Mouse (Mus musculus) T-helper 2 cell (primary cell): ENCODE measurements around the gene Lmo7.

Source experiments
- in situ Hi-C: fragments of 300-600 bp; cut with MboI, MseI; formaldehyde crosslinking; loops from one replicate; pipeline ENCODE4 v1.15.1; 2025; ENCODE audit warnings: high pct_unique_total_duplicates

The Lmo7 gene

GRCm38 (mm10) chr14:101729237-101729971 is at the start of gene Lmo7, which contains the start of gene Gm9922:
Lmo7 (plus strand) TSS chr14:101729957.
Gm9922 (minus strand) TSS chr14:101729814.
- in situ Hi-C loops: no loop called here

GRCm38 (mm10) chr14:101687696-101688095 is 42.1 kb upstream of the Lmo7 start:
- in situ Hi-C loops: no loop called here

GRCm38 (mm10) chr14:101688406-101688805 is 41.4 kb upstream of the Lmo7 start:
- in situ Hi-C loops: no loop called here

- in situ Hi-C loops: no loop called here
Measured at GRCm38 (mm10) chr14:101704479-101704878, 25.3 kb upstream of the Lmo7 start.

- in situ Hi-C loops: no loop called here
Measured at GRCm38 (mm10) chr14:101707088-101707487, 22.7 kb upstream of the Lmo7 start.

- in situ Hi-C loops: loop anchor here (10.0 kb wide), 1 partner anchor 1290 kb away; no protein-coding TSS in a partner anchor
Measured at GRCm38 (mm10) chr14:101714414-101714813, 15.3 kb upstream of the Lmo7 start.

- in situ Hi-C loops: no loop called here
Measured at GRCm38 (mm10) chr14:101729972-101730692, 375 bp downstream of the Lmo7 start.

GRCm38 (mm10) chr14:101733542-101734303 is 4.0 kb downstream of the Lmo7 start:
- in situ Hi-C loops: no loop called here

GRCm38 (mm10) chr14:101737501-101737900 is 7.7 kb downstream of the Lmo7 start:
- in situ Hi-C loops: no loop called here

GRCm38 (mm10) chr14:101746635-101747034 is 16.9 kb downstream of the Lmo7 start:
- in situ Hi-C loops: no loop called here

GRCm38 (mm10) chr14:101747811-101748210 is 18.1 kb downstream of the Lmo7 start:
- in situ Hi-C loops: no loop called here

GRCm38 (mm10) chr14:101748436-101748835 is 18.7 kb downstream of the Lmo7 start:
- in situ Hi-C loops: no loop called here

GRCm38 (mm10) chr14:101750910-101751309 is 21.2 kb downstream of the Lmo7 start:
- in situ Hi-C loops: no loop called here

GRCm38 (mm10) chr14:101755425-101755824 is 25.7 kb downstream of the Lmo7 start:
- in situ Hi-C loops: no loop called here

GRCm38 (mm10) chr14:101762267-101762666 is 32.5 kb downstream of the Lmo7 start:
- in situ Hi-C loops: no loop called here

GRCm38 (mm10) chr14:101763762-101764295 is 34.1 kb downstream of the Lmo7 start:
- in situ Hi-C loops: no loop called here

GRCm38 (mm10) chr14:101771336-101771735 is 41.6 kb downstream of the Lmo7 start:
- in situ Hi-C loops: no loop called here

- in situ Hi-C loops: no loop called here
Measured at GRCm38 (mm10) chr14:101771756-101772155, 42.0 kb downstream of the Lmo7 start.

- in situ Hi-C loops: no loop called here
Measured at GRCm38 (mm10) chr14:101774631-101775030, 44.9 kb downstream of the Lmo7 start.

- in situ Hi-C loops: no loop called here
Measured at GRCm38 (mm10) chr14:101776296-101777128, 46.8 kb downstream of the Lmo7 start.

GRCm38 (mm10) chr14:101777129-101777493 is 47.4 kb downstream of the Lmo7 start:
- in situ Hi-C loops: no loop called here
